In the genomic region with DNA sequence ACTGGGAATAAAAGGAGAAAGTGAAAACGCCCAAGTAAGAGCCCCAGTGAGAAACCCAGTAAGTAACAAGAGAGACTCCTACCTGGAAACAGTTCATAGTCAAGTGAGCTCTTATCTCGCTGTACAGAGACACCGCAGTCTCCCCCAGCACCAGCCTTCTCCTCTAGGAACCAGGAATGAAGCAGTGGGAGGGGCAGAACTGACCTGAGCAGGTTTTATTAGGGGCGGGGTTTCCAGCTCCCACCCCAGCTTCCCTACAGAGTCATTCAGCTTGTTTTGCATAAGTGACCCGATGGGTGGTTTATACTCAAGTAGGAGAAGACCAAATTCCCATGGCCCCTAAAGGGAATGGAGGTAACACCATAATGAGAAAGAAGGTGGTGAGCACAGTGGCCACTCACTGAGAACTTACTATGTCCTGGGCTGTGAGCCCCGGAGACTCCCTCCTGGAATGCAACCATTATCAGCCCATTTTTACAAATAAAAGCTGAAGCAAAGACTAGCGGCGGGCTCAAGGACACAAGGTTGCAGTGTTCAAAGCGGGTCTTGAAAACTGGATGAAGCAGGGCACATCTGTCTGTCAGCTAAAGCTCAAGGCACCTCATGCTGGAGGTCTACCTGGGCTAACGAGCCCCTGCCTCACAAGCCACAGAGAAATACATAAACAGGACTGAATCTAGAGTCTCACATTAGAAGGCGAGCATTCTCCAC, we compare ENCODE assay signal across 8 mouse cellular contexts. TPM values are rescaled to one million over a fixed set of nuclear protein-coding genes. Genes with fewer than 3 reads are reported as not detected.
DNase-seq lines count a peak whose midpoint lies in the region; ATAC-seq lines count a peak whose summit lies in the region.

No protein-coding gene starts in this region.

- H3K4me2 ChIP-seq in hindbrain, embryonic 11.5 days (replicated peaks; ENCODE audit: low read depth, low read length): no peak overlapping the region; the same call in 1 of the 2 replicates
- peak overlapping the region; percentile 88 for H3K4me2 ChIP-seq in forebrain, embryonic 13.5 days
- H3K4me2 ChIP-seq in limb, embryonic 15.5 days: peak overlapping the region; percentile 70
- peak overlapping the region; percentile 87 for H3K4me2 ChIP-seq in neural tube, embryonic 14.5 days (ENCODE audit: low read depth, low read length)

- ATAC-seq in hindbrain, embryonic 11.5 days (ENCODE audit: low FRiP score): no peak
- no peak for ATAC-seq in forebrain, embryonic 13.5 days
- ATAC-seq in limb, embryonic 15.5 days (ENCODE audit: insufficient number of reproducible peaks, low FRiP score, low TSS enrichment, low read depth): no peak
- ATAC-seq in neural tube, embryonic 14.5 days (ENCODE audit: low read depth): no peak

- no peaks in the 10 kb centered on the region for H3K9me3 ChIP-seq in hindbrain, embryonic 10.5 days
- no peaks in the 10 kb centered on the region for H3K9me3 ChIP-seq in hindbrain, embryonic 11.5 days (ENCODE audit: control insufficient read depth, low read length)
- H3K9me3 ChIP-seq in forebrain, embryonic 13.5 days (replicated peaks): no peaks in the 10 kb centered on the region
- H3K9me3 ChIP-seq in limb, embryonic 15.5 days: no peaks in the 10 kb centered on the region
- H3K9me3 ChIP-seq in neural tube, embryonic 14.5 days (ENCODE audit: control insufficient read depth, low read length): no peaks in the 10 kb centered on the region

- H3K36me3 ChIP-seq in hindbrain, embryonic 10.5 days: no peaks in the 10 kb centered on the region
- H3K36me3 ChIP-seq in hindbrain, embryonic 11.5 days (ENCODE audit: control insufficient read depth, insufficient read depth, low read length): no peaks in the 10 kb centered on the region
- no peaks in the 10 kb centered on the region for H3K36me3 ChIP-seq in forebrain, embryonic 13.5 days (ENCODE audit: poor library complexity, severe bottlenecking)
- no peaks in the 10 kb centered on the region for H3K36me3 ChIP-seq in limb, embryonic 15.5 days
- no peaks in the 10 kb centered on the region for H3K36me3 ChIP-seq in neural tube, embryonic 14.5 days (ENCODE audit: control insufficient read depth, insufficient read depth, low read length)

- H3K9ac ChIP-seq in hindbrain, embryonic 11.5 days (ENCODE audit: low read depth, low read length): no peak overlapping the region
- 0 out of 2 replicates have a peak overlapping the region, but pooled peaks have one; percentile 86 for H3K9ac ChIP-seq in forebrain, embryonic 13.5 days
- no peak overlapping the region for H3K9ac ChIP-seq in limb, embryonic 15.5 days
- peak overlapping the region; percentile 8; the same call in 1 of the 2 replicates for H3K9ac ChIP-seq in neural tube, embryonic 14.5 days (replicated peaks; ENCODE audit: low read depth, low read length)

- H3K4me3 ChIP-seq in hindbrain, embryonic 10.5 days: peak overlapping the region; percentile 18; the same call in 1 of the 2 replicates
- H3K4me3 ChIP-seq in hindbrain, embryonic 11.5 days (ENCODE audit: low read depth, low read length): no peak overlapping the region
- H3K4me3 ChIP-seq in forebrain, embryonic 13.5 days: 0 out of 2 replicates have a peak overlapping the region, but pooled peaks have one; percentile 0
- peak overlapping the region; percentile 8; the same call in 1 of the 2 replicates for H3K4me3 ChIP-seq in limb, embryonic 15.5 days
- H3K4me3 ChIP-seq in neural tube, embryonic 14.5 days (ENCODE audit: low read depth, low read length): no peak overlapping the region

- WGBS in hindbrain, embryonic 10.5 days: 48% methylated on average over 11 of the region's 11 CpGs
- WGBS in hindbrain, embryonic 11.5 days: 45% methylated on average over 11 of the region's 11 CpGs
- 42% methylated on average over 11 of the region's 11 CpGs for WGBS in forebrain, embryonic 13.5 days
- WGBS in limb, embryonic 15.5 days: 37% methylated on average over 11 of the region's 11 CpGs
- WGBS in neural tube, embryonic 14.5 days: 39% methylated on average over 11 of the region's 11 CpGs

- no peak for DNase-seq in hindbrain, embryonic 10.5 days (ENCODE audit: low spot score)
- DNase-seq in hindbrain, embryonic 11.5 days (ENCODE audit: low spot score): no peak
- no peak for DNase-seq in ovary, postnatal 10 days (ENCODE audit: low spot score)
- DNase-seq in left cerebral cortex, postnatal 14 days (ENCODE audit: low spot score in 2 of 2): no peak
- no peak for DNase-seq in adrenal gland, postnatal 36 days

- intact Hi-C loops in left cerebral cortex, postnatal 14 days (cut with DNase I): loop anchor here (5.0 kb wide), 2 partner anchors 208 to 212 kb away; no protein-coding TSS in a partner anchor

- H3K4me1 ChIP-seq in hindbrain, embryonic 10.5 days (replicated peaks): peaks cover 44% of the 10 kb centered on the region
- H3K4me1 ChIP-seq in hindbrain, embryonic 11.5 days (replicated peaks; ENCODE audit: control insufficient read depth, insufficient read depth, low read length): peaks cover 10% of the 10 kb centered on the region
- peaks cover 39% of the 10 kb centered on the region for H3K4me1 ChIP-seq in forebrain, embryonic 13.5 days
- H3K4me1 ChIP-seq in limb, embryonic 15.5 days: peaks cover 54% of the 10 kb centered on the region
- H3K4me1 ChIP-seq in neural tube, embryonic 14.5 days (ENCODE audit: control insufficient read depth, insufficient read depth, low read length): peaks cover 26% of the 10 kb centered on the region

- no peaks in the 10 kb centered on the region for H3K27me3 ChIP-seq in hindbrain, embryonic 10.5 days (ENCODE audit: insufficient read depth, poor library complexity, severe bottlenecking)
- H3K27me3 ChIP-seq in hindbrain, embryonic 11.5 days (ENCODE audit: control insufficient read depth, insufficient read depth, low read length): no peaks in the 10 kb centered on the region
- H3K27me3 ChIP-seq in forebrain, embryonic 13.5 days: no peaks in the 10 kb centered on the region
- no peaks in the 10 kb centered on the region for H3K27me3 ChIP-seq in limb, embryonic 15.5 days
- no peaks in the 10 kb centered on the region for H3K27me3 ChIP-seq in neural tube, embryonic 14.5 days (ENCODE audit: control insufficient read depth, insufficient read depth, low read length)

- peak overlapping the region; percentile 23; the same call in 1 of the 2 replicates for H3K27ac ChIP-seq in hindbrain, embryonic 10.5 days
- H3K27ac ChIP-seq in hindbrain, embryonic 11.5 days (ENCODE audit: low read depth, low read length): no peak overlapping the region
- H3K27ac ChIP-seq in forebrain, embryonic 13.5 days: no peak overlapping the region
- H3K27ac ChIP-seq in limb, embryonic 15.5 days: no peak overlapping the region
- no peak overlapping the region for H3K27ac ChIP-seq in neural tube, embryonic 14.5 days (ENCODE audit: low read depth, low read length)

RNA-seq across cellular contexts. Expression of gene Usp46, which starts 2.5 kb away (rescaled TPM):
- 27.6 and 31.2 TPM in 2 replicates for polyA plus RNA-seq in hindbrain, embryonic 10.5 days (2016; fragmentation: Nextera tagmentation; extraction: Ambion mirVana)
- polyA plus RNA-seq in hindbrain, embryonic 11.5 days (2014; fragmentation: Nextera tagmentation; extraction: Ambion mirVana): 36.7 and 38.4 TPM in 2 replicates
- 24.8 and 25.9 TPM in 2 replicates for polyA plus RNA-seq in forebrain, embryonic 13.5 days (2015; fragmentation: Nextera tagmentation; extraction: Ambion mirVana)
- polyA plus RNA-seq in limb, embryonic 15.5 days (2015; fragmentation: Nextera tagmentation; extraction: Ambion mirVana): 30.3 and 37.0 TPM in 2 replicates
- 36.8 and 41.9 TPM in 2 replicates for polyA plus RNA-seq in neural tube, embryonic 14.5 days (2014; fragmentation: Nextera tagmentation; extraction: Ambion mirVana)
- 100 to 1,000 TPM; 155 TPM for total RNA-seq in left cerebral cortex, postnatal 14 days (2021)
- 10 to 100 TPM; 31.6 to 39.7 TPM for total RNA-seq in adrenal gland, postnatal 36 days (2021)

Comparison
In these comparisons a context has a peak if more than half of its experiments do, and no peak if none do; other contexts are left out.
1. H3K4me3 ChIP-seq: peak in hindbrain, embryonic 10.5 days (single experiment), forebrain, embryonic 13.5 days (single experiment) and limb, embryonic 15.5 days (single experiment); none in hindbrain, embryonic 11.5 days (single experiment) and neural tube, embryonic 14.5 days (single experiment).
2. H3K9ac ChIP-seq: peak in forebrain, embryonic 13.5 days (single experiment) and neural tube, embryonic 14.5 days (single experiment); none in hindbrain, embryonic 11.5 days (single experiment) and limb, embryonic 15.5 days (single experiment).